Mouse (Mus musculus): ENCODE data around the gene Cebpg.

GRCm38 (mm10) chr7:35076645-35077044 is 20.3 kb upstream of the Cebpg start:
- TF ChIP-seq CTCF (IDR thresholded peaks at IDR 0.05; ENCODE audit: control insufficient read depth, insufficient read depth, insufficient read length) (no peak), MAX (IDR thresholded peaks at IDR 0.05) (no peak)

All from C2C12 (cell line).